Mouse (Mus musculus) splenic B cell, adult 2 months (primary cell): ENCODE measurements around the gene Dnah8.

Source experiments
- DNase-seq: peaks from one replicate; pipeline ENCODE4 v3.0.0-alpha.2; 2011; ENCODE audit warnings: low read depth, low spot score
- H3K27me3 ChIP-seq: 2 replicates; pipeline ENCODE4 v1.6.1; 2012; ENCODE audit warnings: mild to moderate bottlenecking, low read length, moderate library complexity, mixed read lengths; ENCODE audit not compliant: control insufficient read depth, poor library complexity, insufficient read depth, severe bottlenecking
- H3K36me3 ChIP-seq: 2 replicates; pipeline ENCODE4 v1.6.1; 2012; ENCODE audit warnings: mild to moderate bottlenecking, low read length, moderate library complexity, mixed read lengths; ENCODE audit not compliant: control insufficient read depth, poor library complexity, insufficient read depth, severe bottlenecking

The Dnah8 gene

DNA sequence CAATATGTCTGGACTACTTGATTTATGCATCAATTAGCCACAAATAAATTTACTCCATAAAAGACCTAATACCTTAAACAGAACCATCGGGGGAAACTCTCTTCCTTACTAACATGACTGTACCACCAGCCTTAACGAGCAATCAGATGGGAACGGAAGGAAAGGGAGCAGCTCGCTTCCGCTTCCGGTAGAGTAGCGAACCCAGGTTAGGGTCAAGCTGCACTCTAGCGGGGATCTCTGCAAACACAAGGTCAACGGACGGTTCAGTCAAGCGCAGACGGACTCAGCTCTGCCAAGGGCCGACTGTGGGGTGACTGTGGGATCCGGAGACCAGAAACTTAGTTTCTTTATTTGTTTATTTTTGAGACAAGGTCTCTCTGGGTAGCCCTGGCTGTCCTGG, 22.0 kb upstream of the Dnah8 start:
- DNase-seq: no peak
- Histone ChIP-seq H3K27me3 (no peaks in the 10 kb centered on the region), H3K36me3 (peaks cover 4% of the 10 kb centered on the region; the same call in 1 of the 2 replicates)

DNA sequence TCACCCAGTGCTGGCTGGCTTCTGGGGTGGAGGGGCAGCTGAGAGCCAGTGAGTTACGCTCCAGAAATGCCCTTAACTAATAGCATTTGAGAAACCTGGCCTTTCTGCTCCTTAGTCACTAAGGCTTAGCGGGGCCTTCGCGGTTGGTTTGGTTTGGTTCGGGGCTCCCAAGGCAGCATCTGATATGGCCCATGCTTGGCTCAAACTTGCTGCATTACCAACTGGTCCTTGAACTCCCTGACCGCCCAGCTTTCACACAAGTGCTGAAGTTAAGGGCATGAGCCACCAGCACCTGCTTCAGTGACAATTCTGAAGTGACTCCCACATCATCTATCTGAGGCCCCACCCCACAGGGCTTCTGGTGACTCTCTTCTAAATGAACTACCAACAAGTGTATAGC, 19.9 kb upstream of the Dnah8 start:
- no peaks in the 10 kb centered on the region for H3K27me3 ChIP-seq

DNA sequence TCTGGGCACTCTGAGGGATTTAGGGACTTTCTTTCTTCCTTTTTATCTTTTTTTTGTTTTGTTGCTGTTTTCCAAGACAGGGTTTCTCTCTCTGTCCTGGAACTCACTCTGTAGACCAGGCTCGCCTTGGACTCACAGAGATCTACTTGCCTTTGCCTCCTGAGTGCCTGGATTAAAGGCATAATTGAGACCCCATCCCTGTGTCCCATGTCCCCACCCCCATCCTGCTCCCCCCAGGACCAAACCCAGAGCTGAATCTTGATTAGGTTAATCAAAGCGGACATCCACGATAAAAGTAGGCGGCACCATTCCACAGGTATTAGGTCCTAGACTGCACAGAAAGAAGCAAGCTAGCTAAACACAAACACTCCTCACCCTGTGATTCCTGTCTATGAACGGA, 19.2 kb upstream of the Dnah8 start:
- peaks cover 2% of the 10 kb centered on the region; the same call in 1 of the 2 replicates for H3K36me3 ChIP-seq
- no peak for DNase-seq
- no peaks in the 10 kb centered on the region for H3K27me3 ChIP-seq

More for the DNA sequence above, 19.9 kb upstream of the Dnah8 start:
- no peak for DNase-seq
- peaks cover 2% of the 10 kb centered on the region; the same call in 1 of the 2 replicates for H3K36me3 ChIP-seq

DNA sequence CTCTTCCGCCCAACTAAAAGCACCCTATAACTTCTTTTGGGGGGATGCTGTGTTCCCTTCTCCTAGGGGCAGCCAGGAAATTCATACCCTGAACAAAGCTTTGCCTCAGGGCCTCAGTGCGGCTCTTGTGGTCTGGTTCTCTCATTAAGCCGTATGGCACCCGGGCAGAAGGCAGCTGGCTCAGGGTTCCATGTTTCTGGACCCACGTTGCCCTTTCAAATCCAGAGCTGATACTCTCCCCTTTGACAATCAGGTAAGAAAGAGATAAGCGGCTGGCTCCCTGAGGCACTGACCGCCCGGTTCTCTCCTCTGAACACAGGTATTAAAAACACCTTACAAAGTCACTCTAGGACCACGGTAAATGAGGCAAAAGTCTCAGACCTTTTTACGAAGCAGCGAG, 17.9 kb upstream of the Dnah8 start:
- DNase-seq: no peak
- H3K27me3 ChIP-seq: no peaks in the 10 kb centered on the region
- peaks cover 2% of the 10 kb centered on the region; the same call in 1 of the 2 replicates for H3K36me3 ChIP-seq

DNA sequence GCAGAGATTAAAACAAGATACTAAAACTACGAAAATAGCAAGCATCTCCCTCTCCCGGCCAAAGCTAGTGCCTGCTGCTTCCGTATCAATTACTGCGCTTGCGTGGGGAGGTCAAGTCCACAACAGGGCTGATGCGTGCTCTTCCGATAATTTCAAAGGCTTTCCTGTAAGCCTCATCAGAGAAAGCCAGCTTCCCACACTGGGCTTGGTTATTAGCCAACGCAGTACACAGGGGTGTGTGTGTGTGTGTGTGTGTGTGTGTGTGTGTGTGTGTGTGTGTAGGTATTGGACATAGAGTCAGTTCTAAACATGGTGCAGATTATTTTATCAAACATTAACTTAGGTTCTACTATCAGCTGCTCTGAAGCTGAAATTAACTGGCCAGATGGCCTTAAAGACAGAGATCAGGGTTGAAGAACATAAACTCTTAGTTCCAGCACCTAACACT, 17.5 kb upstream of the Dnah8 start:
- H3K36me3 ChIP-seq: peaks cover 2% of the 10 kb centered on the region; the same call in 1 of the 2 replicates
- no peak for DNase-seq
- H3K27me3 ChIP-seq: no peaks in the 10 kb centered on the region

DNA sequence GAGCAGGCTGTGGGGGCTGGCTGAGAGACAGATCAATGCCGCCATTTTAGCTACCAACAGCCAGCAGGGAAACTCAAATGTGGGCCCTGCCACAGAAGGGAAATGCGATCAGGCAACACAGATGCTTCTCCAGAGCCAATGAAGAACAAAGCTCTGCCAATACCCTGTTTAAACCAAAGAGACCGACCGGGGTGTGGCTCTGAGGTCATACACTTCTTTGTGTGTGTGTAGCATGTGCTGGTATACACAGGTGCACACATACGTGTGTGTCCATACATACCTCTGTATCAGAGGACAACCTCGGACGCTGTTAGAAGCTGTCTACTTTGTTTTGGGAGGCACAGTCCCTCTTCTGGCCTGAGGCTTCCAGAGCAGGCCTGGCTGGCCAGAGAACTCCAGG, 16.8 kb upstream of the Dnah8 start:
- Histone ChIP-seq H3K27me3 (no peaks in the 10 kb centered on the region), H3K36me3 (no peaks in the 10 kb centered on the region; the same call in 1 of the 2 replicates)
- DNase-seq: no peak

DNA sequence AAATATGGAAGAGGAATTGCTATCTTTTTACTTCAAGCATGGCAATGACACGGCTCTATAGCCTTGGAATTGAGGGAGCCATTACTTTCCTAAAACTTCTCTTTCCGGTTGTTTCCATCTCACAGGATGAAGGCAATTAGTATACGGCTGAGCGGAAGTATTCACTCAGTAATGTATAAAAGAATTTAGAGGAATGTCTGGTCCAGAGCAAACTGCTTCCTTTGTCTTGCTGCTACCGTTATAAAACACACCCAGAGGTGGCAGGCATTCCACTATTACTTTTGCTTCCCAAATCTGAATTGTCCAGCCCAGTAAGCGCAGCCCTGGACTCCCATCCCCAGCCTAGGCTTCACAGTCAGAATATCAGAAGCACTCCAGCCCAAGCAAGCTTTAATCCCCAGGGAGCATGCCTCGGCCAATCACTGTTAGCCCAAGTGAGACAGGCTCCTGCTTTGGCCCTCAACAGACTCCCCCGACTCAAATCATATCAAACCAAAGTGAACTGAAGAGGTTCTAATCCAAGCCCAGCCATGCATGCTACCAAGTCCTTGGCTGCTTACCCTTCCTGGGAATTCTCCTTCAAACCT, 16.2 kb upstream of the Dnah8 start:
- DNase-seq: no peak
- Histone ChIP-seq H3K27me3 (no peaks in the 10 kb centered on the region), H3K36me3 (no peaks in the 10 kb centered on the region; the same call in 1 of the 2 replicates)

DNA sequence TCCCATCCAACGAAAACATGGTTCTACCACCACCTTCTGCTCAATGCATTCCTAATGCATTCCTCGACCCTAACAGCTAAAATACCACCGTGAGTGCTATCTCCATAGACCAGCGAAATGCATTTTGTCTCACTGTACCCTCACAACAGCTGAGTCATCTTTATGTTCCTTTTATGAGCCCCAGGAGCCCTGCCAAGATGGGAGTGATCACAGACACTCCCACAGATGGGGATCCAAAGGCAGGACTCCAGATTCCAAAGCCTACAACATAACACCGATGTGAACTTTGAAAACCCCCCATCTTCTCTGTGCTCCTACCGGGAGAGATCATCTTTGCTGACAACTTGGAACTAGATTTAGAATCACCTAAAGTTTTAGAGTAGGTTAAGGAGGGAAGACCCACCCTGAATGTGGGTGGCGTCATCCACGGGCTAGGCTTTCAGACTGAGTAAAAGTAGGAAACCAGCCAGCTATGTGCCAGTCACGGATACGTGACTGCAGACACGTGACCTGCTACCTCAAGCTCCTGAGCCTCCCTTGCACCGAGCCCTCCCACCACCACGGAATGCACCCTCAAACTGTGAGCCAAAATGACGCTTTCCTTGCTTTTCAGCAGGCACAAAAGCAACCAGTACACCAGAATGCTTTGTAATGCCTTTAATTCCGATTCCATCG, 14.7 kb upstream of the Dnah8 start:
- H3K36me3 ChIP-seq: no peaks in the 10 kb centered on the region
- DNase-seq: no peak
- H3K27me3 ChIP-seq: no peaks in the 10 kb centered on the region

DNA sequence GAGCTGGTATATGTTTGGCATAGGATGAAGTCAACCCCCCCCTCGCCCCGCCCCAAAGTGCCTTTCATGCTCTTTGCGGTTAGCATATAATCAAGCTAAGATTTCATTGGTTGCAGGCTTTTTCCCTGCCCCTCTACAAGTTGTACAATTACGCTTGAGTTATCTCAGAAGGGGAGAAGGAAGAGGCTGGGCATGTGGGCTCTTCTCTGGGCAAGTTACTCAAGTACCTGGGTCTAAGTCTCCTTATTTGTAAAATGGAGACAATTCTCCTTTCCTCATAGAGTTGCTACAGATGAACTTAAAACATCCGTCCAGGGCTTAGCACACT, 14.2 kb upstream of the Dnah8 start:
- Histone ChIP-seq H3K27me3 (no peaks in the 10 kb centered on the region), H3K36me3 (no peaks in the 10 kb centered on the region)
- DNase-seq: no peak

DNA sequence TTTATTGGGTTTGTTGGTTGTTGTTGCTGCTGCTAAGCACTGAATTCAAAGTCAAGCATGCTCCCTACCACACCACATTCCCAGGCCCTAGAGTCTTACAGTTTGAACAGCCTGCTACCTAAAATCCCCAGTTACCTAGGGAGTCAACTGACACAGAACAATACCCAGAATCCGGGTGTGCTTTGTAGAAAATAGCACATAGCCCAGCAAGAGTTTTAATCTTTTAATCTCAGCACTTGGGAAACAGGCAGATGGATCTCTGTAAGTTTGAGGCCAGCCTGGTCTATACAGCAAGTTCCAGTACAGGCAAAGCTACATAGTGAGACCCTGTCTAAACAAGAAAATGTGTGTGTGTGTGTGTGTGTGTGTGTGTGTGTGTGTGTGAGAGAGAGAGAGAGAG, 13.4 kb upstream of the Dnah8 start:
- no peak for DNase-seq
- Histone ChIP-seq H3K27me3 (no peaks in the 10 kb centered on the region), H3K36me3 (no peaks in the 10 kb centered on the region)

DNA sequence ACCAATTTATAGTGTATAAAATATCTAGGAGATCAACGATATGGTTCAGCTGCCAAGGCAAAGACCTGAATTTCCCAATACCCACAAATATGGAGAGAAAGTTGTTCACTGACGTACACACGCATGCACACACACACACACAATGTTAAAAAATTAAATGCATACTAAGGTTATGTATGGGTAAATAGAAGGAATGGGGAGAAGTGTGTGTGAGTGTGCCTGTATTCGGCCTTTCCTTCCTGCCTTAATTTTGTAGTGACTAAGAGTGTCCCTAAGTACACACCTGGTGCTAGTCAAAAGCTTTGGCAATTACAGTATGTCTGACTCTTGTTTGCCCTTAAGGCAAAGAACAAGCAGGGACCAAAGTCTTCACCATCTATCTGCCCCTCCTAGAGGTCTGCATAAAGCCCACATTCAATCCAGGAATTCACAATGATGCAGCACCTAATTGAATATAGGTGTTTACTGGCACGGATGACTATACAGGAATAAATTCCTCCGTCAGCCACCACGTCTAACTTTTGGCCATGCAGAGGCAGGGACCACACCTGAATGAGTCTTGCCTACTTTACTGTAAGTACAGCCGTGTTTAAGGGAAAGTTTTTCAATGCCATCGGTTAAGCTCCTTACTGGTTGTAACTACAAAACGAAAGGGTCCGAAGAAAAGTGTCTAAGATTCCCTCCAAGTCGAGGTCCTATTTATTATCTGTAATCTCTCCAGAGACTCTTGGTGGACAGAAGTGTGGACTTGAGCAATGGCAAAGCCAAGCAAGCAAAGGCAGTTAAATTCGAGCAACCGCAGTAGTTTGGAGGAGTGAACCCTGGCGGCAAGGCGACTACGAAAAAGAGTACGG, 12.7 kb upstream of the Dnah8 start:
- DNase-seq: no peak
- H3K36me3 ChIP-seq: no peaks in the 10 kb centered on the region
- H3K27me3 ChIP-seq: no peaks in the 10 kb centered on the region

DNA sequence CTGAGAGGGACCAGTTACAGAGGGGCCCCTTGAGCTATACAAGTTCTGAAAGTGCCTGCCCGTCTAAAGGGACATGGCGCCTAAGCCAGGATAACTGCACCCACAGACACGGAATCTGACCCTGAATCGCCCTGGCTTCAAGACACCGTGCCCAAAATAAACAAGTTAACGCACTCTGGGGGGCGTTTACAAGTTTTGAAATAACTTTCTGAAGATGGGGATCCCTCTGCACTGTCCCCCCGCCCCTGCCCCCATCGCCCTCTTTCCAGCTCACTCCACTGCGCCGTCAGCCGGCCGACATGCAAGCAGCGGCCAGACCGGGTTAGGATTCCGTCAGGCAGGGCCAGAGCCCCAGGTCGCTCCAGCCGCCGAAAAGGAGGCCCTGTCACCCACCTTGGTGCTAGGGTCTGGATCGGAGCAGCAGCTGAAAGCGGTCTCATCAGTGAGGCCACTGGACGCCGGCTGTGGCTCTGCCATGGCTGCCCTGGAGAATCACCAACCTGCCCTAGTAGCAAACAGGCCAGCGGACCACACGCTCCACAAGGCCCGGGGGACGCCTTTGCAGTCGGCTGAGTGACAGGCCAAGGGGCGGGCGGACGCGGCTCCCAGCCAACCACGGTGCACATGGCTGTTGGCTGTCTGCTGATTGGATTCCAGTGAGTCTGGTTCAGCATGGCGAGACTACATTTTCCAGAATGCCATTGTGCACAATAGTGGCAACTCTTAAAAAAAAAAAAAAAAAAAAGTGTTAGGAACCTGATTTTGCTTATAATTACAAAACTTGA, 11.9 kb upstream of the Dnah8 start:
- H3K36me3 ChIP-seq: no peaks in the 10 kb centered on the region
- peak; percentile 93 for DNase-seq
- H3K27me3 ChIP-seq: no peaks in the 10 kb centered on the region

DNA sequence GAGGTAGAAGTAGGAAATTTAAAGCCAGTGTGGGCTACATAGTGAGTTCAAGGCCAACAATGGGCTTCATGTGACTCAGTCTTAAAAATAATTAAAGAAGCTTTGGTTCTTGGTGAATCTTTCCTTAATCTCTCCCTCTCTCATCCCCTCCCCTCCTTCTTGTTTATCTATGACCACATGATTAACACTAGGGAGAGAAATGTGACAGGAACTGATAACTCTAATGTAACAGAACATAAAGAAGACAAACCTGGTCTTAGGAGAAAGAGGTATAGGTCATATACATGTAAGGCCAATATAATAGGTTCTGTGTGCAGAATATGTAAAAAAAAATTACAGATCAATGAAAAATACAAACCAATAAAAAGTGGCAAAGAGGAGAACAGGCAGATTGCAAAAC, 10.8 kb upstream of the Dnah8 start:
- Histone ChIP-seq H3K36me3 (no peaks in the 10 kb centered on the region), H3K27me3 (no peaks in the 10 kb centered on the region)
- no peak for DNase-seq

DNA sequence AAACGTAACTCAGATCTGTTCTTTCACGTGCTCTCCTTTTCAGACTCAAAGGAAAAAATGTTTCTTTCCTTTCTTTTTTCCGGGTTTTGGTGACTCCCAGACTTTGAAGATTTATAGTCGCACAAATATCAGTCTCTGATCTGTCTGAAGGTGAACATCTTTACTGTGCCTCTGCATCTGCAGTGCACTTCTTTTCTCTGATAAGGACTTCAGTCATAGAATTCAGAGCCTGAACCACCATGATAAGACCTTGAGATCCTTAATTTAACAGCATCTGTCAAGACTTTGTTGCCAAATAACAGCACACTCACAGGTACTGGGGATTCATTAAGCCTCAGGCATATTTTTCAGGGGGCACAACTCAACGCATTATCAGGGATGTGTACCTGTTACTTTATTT, 8.0 kb upstream of the Dnah8 start:
- DNase-seq: no peak
- Histone ChIP-seq H3K36me3 (no peaks in the 10 kb centered on the region), H3K27me3 (no peaks in the 10 kb centered on the region)
